ENCODE assay signal across 10 mouse cellular contexts in genomic region chr3:68821926-68822341, GRCm38 (mm10). TPM values are rescaled to one million over a fixed set of nuclear protein-coding genes. Genes with fewer than 3 reads are reported as not detected.
DNase-seq lines count a peak whose midpoint lies in the region; ATAC-seq and TF ChIP-seq lines count a peak whose summit lies in the region.
"Had no signal": no experiment of that assay in that cellular context is flagged by ENCODE, and none has a peak within 500 bp of the region (broad histone marks: within the 10 kb centered on the region; RNA-seq: fewer than 3 reads in every experiment).

No protein-coding gene starts in this region.

- H3K27me3 ChIP-seq in forebrain, embryonic 13.5 days = no peaks in the 10 kb centered on the region
- no peaks in the 10 kb centered on the region for H3K27me3 ChIP-seq in forebrain, embryonic 12.5 days
- no peaks in the 10 kb centered on the region for H3K27me3 ChIP-seq in hindbrain, embryonic 11.5 days (ENCODE audit: control insufficient read depth, insufficient read depth, low read length)
- H3K27me3 ChIP-seq: limb, embryonic 12.5 days had no signal

- no peak for TF ChIP-seq POLR2A in brain, embryonic 14.5 days (IDR thresholded peaks at IDR 0.05; ENCODE audit: borderline replicate concordance, extremely low read depth, insufficient read depth, insufficient read length, poor library complexity, severe bottlenecking)

- intact Hi-C loops in gastrocnemius, postnatal 14 days (cut with DNase I; ENCODE audit: low total_unique reads) = no loop called here

- no peak overlapping the region for H3K4me3 ChIP-seq in forebrain, embryonic 13.5 days
- H3K4me3 ChIP-seq in forebrain, embryonic 12.5 days (replicated peaks) = no peak overlapping the region
- H3K4me3 ChIP-seq in hindbrain, embryonic 11.5 days (ENCODE audit: low read depth, low read length) = no peak overlapping the region
- H3K4me3 ChIP-seq: limb, embryonic 12.5 days had no signal

- H3K4me1 ChIP-seq in forebrain, embryonic 13.5 days = peaks cover 27% of the 10 kb centered on the region
- H3K4me1 ChIP-seq in forebrain, embryonic 12.5 days = peaks cover 13% of the 10 kb centered on the region; the same call in 1 of the 2 replicates
- H3K4me1 ChIP-seq in hindbrain, embryonic 11.5 days (replicated peaks; ENCODE audit: control insufficient read depth, insufficient read depth, low read length) = no peaks in the 10 kb centered on the region

- no peak overlapping the region for H3K4me2 ChIP-seq in forebrain, embryonic 13.5 days
- H3K4me2 ChIP-seq in forebrain, embryonic 12.5 days = no peak overlapping the region
- H3K4me2 ChIP-seq in hindbrain, embryonic 11.5 days (replicated peaks; ENCODE audit: low read depth, low read length) = no peak overlapping the region
- H3K4me2 ChIP-seq: limb, embryonic 12.5 days had no signal

- H3K9ac ChIP-seq in forebrain, embryonic 13.5 days = no peak overlapping the region
- no peak overlapping the region for H3K9ac ChIP-seq in forebrain, embryonic 12.5 days
- H3K9ac ChIP-seq in hindbrain, embryonic 11.5 days (ENCODE audit: low read depth, low read length) = no peak overlapping the region
- H3K9ac ChIP-seq: limb, embryonic 12.5 days had no signal

- H3K36me3 ChIP-seq in forebrain, embryonic 13.5 days (ENCODE audit: poor library complexity, severe bottlenecking) = no peaks in the 10 kb centered on the region
- H3K36me3 ChIP-seq in forebrain, embryonic 12.5 days (replicated peaks) = no peaks in the 10 kb centered on the region
- H3K36me3 ChIP-seq in hindbrain, embryonic 11.5 days (ENCODE audit: control insufficient read depth, insufficient read depth, low read length) = no peaks in the 10 kb centered on the region
- H3K36me3 ChIP-seq: limb, embryonic 12.5 days had no signal

- DNase-seq in brain, embryonic 14.5 days (ENCODE audit: low read depth) = peak; percentile 84
- peak; percentile 41 for DNase-seq in hindbrain, embryonic 11.5 days (ENCODE audit: low spot score)
- DNase-seq in kidney, postnatal 14 days = peak; percentile 75
- DNase-seq in ovary, postnatal 14 days (ENCODE audit: low spot score) = no peak
- no peak for DNase-seq in adrenal gland, postnatal 36 days
- no peak for DNase-seq in gastrocnemius, postnatal 14 days
- DNase-seq: thymus, postnatal 36 days had no signal

- TF ChIP-seq CTCF in brain, embryonic 14.5 days (IDR thresholded peaks at IDR 0.05; ENCODE audit: borderline replicate concordance, extremely low read depth, insufficient read depth, insufficient read length) = no peak

- H3K27ac ChIP-seq in forebrain, embryonic 13.5 days = no peak overlapping the region
- no peak overlapping the region for H3K27ac ChIP-seq in forebrain, embryonic 12.5 days
- no peak overlapping the region for H3K27ac ChIP-seq in hindbrain, embryonic 11.5 days (ENCODE audit: low read depth, low read length)
- H3K27ac ChIP-seq: limb, embryonic 12.5 days had no signal

- peak; percentile 62 for ATAC-seq in forebrain, embryonic 13.5 days
- no peak for ATAC-seq in forebrain, embryonic 12.5 days (ENCODE audit: low FRiP score)
- peak; percentile 81 for ATAC-seq in hindbrain, embryonic 11.5 days (ENCODE audit: low FRiP score)

- no peaks in the 10 kb centered on the region for H3K9me3 ChIP-seq in forebrain, embryonic 13.5 days (replicated peaks)
- H3K9me3 ChIP-seq in forebrain, embryonic 12.5 days = no peaks in the 10 kb centered on the region
- no peaks in the 10 kb centered on the region for H3K9me3 ChIP-seq in hindbrain, embryonic 11.5 days (ENCODE audit: control insufficient read depth, low read length)
- H3K9me3 ChIP-seq: limb, embryonic 12.5 days had no signal

- 42% methylated on average over 5 of the region's 5 CpGs for WGBS in forebrain, embryonic 13.5 days
- 45% methylated on average over 5 of the region's 5 CpGs for WGBS in forebrain, embryonic 12.5 days
- 43% methylated on average over 5 of the region's 5 CpGs for WGBS in hindbrain, embryonic 11.5 days

RNA-seq across cellular contexts. Expression of gene 1110032F04Rik, which starts 47.5 kb away (rescaled TPM):
- 2.2 and 2.6 TPM in 2 replicates for polyA plus RNA-seq in forebrain, embryonic 13.5 days (2015; fragmentation: Nextera tagmentation; extraction: Ambion mirVana)
- polyA plus RNA-seq in forebrain, embryonic 12.5 days (2016; fragmentation: Nextera tagmentation; extraction: Ambion mirVana) = 1.5 and 2.0 TPM in 2 replicates
- 4.9 and 5.4 TPM in 2 replicates for polyA plus RNA-seq in brain, embryonic 14.5 days (2012; rRNA removed)
- 1.7 and 1.9 TPM in 2 replicates for polyA plus RNA-seq in hindbrain, embryonic 11.5 days (2014; fragmentation: Nextera tagmentation; extraction: Ambion mirVana)
- under 1 TPM; 0.10 to 0.17 TPM for total RNA-seq in adrenal gland, postnatal 36 days (2021)
- total RNA-seq in gastrocnemius, postnatal 14 days (2021) = under 1 TPM; 0.13 to 0.55 TPM

Comparison
In these comparisons a context has a peak if more than half of its experiments do, and no peak if none do; other contexts are left out.
1. DNase-seq: peak in brain, embryonic 14.5 days (single experiment), hindbrain, embryonic 11.5 days (single experiment) and kidney, postnatal 14 days (single experiment); none in ovary, postnatal 14 days (single experiment), adrenal gland, postnatal 36 days (0 of 2) and gastrocnemius, postnatal 14 days (single experiment).